Mouse (Mus musculus) ovary, postnatal 14 days (tissue): Measurements from ENCODE around the gene Spred2.
A peak's percentile ranks its signal among the peaks of the same experiment; 100 is the strongest.

Source experiments
- DNase-seq: peaks from one replicate; pipeline ENCODE4 v3.0.0; 2022; ENCODE audit warnings: low spot score

Spred2 gene

GRCm38 (mm10) chr11:19923888-19924756 lies at the start of gene Spred2:
TSS of gene Spred2 (plus strand) at chr11:19924375.
- peak; percentile 81 for DNase-seq

- no peak for DNase-seq
These were observed 48.6 kb upstream of the Spred2 start for GRCm38 (mm10) chr11:19875551-19875950.

- DNase-seq: no peak
These were observed 48.2 kb upstream of the Spred2 start for GRCm38 (mm10) chr11:19875964-19876363.

GRCm38 (mm10) chr11:19877239-19877915 lies 46.8 kb upstream of the Spred2 start:
- no peak for DNase-seq

- DNase-seq: no peak
These were observed 42.8 kb upstream of the Spred2 start for GRCm38 (mm10) chr11:19881342-19881741.

- DNase-seq: no peak
These were observed 33.3 kb upstream of the Spred2 start for GRCm38 (mm10) chr11:19890700-19891406.

GRCm38 (mm10) chr11:19893233-19893632 lies 30.9 kb upstream of the Spred2 start:
- DNase-seq: no peak

GRCm38 (mm10) chr11:19899621-19900020 lies 24.6 kb upstream of the Spred2 start:
- no peak for DNase-seq

GRCm38 (mm10) chr11:19900712-19901111 lies 23.5 kb upstream of the Spred2 start:
- no peak for DNase-seq

- DNase-seq: no peak
These were observed 13.0 kb upstream of the Spred2 start for GRCm38 (mm10) chr11:19911216-19911615.

- DNase-seq: no peak
These were observed 12.0 kb upstream of the Spred2 start for GRCm38 (mm10) chr11:19912179-19912578.

- no peak for DNase-seq
These were observed 11.5 kb upstream of the Spred2 start for GRCm38 (mm10) chr11:19912661-19913060.

- DNase-seq: no peak
These were observed 10.4 kb upstream of the Spred2 start for GRCm38 (mm10) chr11:19913761-19914160.

GRCm38 (mm10) chr11:19917381-19918245 lies 6.6 kb upstream of the Spred2 start:
- DNase-seq: peak; percentile 37

- no peak for DNase-seq
These were observed 6.0 kb upstream of the Spred2 start for GRCm38 (mm10) chr11:19918246-19918540.

GRCm38 (mm10) chr11:19919460-19919784 lies 4.8 kb upstream of the Spred2 start:
- peak; percentile 33 for DNase-seq

- peak; percentile 74 for DNase-seq
These were observed 4.1 kb upstream of the Spred2 start for GRCm38 (mm10) chr11:19919785-19920671.

- no peak for DNase-seq
These were observed 2.5 kb upstream of the Spred2 start for GRCm38 (mm10) chr11:19921723-19922122.

- DNase-seq: no peak
These were observed 2.0 kb upstream of the Spred2 start for GRCm38 (mm10) chr11:19922208-19922607.

- DNase-seq: peak; percentile 34
These were observed 578 bp downstream of the Spred2 start for GRCm38 (mm10) chr11:19924757-19925148.
